Mouse (Mus musculus) heart, postnatal 25 days (tissue): ENCODE results near the gene Hmgb2. TPM values are rescaled to one million over a fixed set of nuclear protein-coding genes. Genes with fewer than 3 reads are reported as not detected.

ENCODE experiments used
- DNase-seq: peaks from one replicate; pipeline ENCODE4 v3.0.0; 2022; ENCODE audit warnings: low spot score
- intact Hi-C: fragments of 180-260 bp; cut with DNase I; formaldehyde crosslinking; loops from one replicate; pipeline ENCODE4 v1.15.1; 2025
- total RNA-seq, 2 experiments: library from RNA; stranded (reverse); gene quantifications; 2 replicates each; pipeline ENCODE4 v1.2.3; 2021

Hmgb2 gene
- total RNA-seq, 2 experiments from 2014 or later = 18.2 to 19.2 TPM

DNA sequence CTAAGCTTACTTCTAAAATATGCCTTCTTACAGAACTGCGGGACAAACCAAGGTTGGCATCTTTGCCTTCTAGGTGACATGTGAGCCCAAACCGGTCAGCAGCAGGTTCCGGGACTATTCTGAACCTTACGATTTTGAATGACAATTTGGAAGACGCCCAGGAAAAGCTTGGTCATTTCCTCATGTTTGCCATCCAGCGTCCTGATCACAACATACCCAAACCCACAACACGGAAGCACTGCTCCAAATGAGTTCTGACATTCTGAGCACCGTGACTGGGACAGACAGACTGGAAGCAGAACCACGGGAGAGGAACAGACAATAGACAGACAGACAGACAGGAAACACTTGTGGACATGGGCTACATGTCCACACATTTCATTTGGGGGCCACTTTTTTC, 29.7 kb downstream of the Hmgb2 start:
- intact Hi-C loops = loop anchor here (2.0 kb wide), 2 partner anchors 249 to 259 kb away; no protein-coding TSS in a partner anchor
- DNase-seq = no peak

DNA sequence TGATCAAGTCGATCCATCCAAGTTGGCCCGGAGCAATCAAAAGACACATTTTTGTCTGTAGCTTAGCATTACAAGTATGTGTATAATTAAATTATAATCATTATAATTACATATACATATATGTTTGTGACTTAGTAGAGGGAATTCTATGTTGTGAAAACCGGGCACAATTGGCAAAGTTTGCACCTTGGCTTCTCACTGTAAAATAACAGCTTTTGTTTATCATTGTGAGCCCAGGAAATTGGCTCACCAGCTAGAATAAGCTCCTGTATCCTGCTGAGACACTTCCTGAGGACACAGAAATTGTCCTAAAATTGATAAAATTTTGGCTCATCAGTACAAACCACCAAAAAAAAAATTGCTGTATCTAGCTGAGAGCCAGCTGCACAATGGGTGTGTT, 34.7 kb downstream of the Hmgb2 start:
- DNase-seq = no peak
- intact Hi-C loops = no loop called here

GRCm38 (mm10) chr8:57546834-57547233, 35.1 kb downstream of the Hmgb2 start:
- intact Hi-C loops = no loop called here

GRCm38 (mm10) chr8:57547581-57547980, 35.9 kb downstream of the Hmgb2 start:
- DNase-seq = no peak
- intact Hi-C loops = no loop called here

More at GRCm38 (mm10) chr8:57546834-57547233, 35.1 kb downstream of the Hmgb2 start:
- no peak for DNase-seq

DNA sequence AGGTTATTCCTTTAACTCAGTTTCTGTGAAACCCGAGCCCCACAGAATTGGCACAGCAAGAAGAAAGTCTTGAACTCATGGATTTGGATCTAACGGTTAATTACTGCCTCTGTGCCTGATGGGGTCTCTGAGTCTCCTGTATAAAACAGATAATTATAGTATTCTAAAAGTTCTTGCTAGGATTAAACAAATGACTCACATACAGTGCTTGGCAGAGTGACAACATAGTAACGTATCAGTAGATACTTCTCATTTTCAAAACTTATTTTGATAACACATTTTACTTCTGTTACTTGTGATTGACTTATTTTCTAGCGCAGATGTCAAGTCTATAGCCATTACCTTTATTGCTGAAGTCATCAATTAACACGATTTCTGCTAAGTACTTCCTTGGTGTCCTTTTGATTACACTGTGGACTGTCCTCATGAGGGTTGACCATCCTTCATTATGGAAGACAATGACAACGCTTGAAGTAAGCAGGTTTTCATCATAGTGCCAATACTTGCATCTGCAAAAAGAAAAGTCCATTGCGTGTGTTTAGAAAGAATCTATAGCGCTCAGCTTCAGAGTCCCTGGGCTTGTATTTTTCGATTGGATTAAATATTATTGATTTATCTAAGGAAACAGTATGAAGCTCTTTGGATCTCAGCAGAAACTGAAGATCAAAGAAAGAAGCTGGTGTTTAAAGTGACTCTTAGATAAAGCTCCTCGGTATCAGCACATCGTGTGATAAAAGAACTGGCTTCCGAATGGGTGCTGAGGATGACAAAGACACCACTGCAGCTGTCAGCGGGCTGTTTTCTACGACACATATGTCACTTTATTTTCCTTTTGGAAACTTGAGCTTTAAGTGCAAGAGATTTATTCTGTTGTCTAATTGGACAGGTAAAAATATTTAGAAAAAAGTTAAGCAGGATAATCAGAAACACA, 40.7 kb downstream of the Hmgb2 start:
- intact Hi-C loops = no loop called here
- DNase-seq = no peak

DNA sequence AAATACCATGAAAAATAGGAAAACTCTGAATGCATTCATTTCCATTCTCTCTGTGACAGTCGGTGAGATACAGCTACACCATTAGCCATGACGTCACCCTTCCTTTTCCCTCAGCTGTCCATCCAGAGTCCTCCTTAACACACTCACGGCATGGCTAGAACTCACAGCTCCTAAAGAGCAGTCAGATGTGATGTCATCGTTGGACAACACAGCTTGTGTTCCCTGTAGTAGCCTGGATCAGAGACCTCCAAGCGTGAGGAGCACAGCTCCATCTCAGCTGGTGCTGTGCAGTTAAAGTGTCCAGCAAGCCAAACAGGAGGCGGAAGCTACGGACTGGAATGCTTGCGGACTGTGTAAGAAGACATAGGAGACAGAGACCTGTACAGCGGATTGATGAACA, 49.2 kb downstream of the Hmgb2 start:
- no peak for DNase-seq
- intact Hi-C loops = no loop called here

- intact Hi-C loops = no loop called here
- no peak for DNase-seq
These were observed 51.0 kb downstream of the Hmgb2 start for GRCm38 (mm10) chr8:57562741-57563140.

- DNase-seq = no peak
- intact Hi-C loops = no loop called here
These were observed 52.0 kb downstream of the Hmgb2 start for GRCm38 (mm10) chr8:57563726-57564125.

GRCm38 (mm10) chr8:57565039-57565438, 53.3 kb downstream of the Hmgb2 start:
- intact Hi-C loops = no loop called here
- DNase-seq = no peak

Other genes starting within 250 kb of the Hmgb2 start
- gene Hand2, start 190.9 kb upstream of the Hmgb2 start, total RNA-seq = 10 to 100 TPM; 49.0 to 56.6 TPM
- gene Scrg1, start 56.0 kb upstream of the Hmgb2 start, total RNA-seq = not detected
- gene Sap30, start 24.0 kb upstream of the Hmgb2 start, total RNA-seq = 10 to 100 TPM; 13.9 to 16.1 TPM
- 1 to 10 TPM; 3.9 to 4.9 TPM for gene Galnt7, start 141.1 kb downstream of the Hmgb2 start, total RNA-seq